Mouse (Mus musculus): ENCODE measurements around the gene Gprin3.

DNA sequence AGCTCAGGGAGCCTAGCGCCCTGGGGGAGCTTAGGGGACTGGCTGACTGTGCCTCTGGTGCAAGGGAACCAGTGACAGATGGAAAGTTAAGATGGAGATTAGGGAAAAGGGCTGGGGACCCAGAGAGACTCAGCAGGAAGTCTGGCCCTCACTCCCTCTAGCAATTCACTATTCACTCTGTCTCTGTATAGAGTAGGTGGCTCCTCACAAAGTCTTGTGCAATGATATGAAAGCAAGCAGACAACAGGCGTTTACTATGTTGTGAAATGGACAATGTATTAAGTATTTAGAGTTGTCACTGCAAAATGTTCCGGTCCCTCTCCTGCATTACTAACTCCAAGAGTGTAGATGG, 416 bp upstream of the Gprin3 start:
- TF ChIP-seq CTCF (IDR thresholded peaks at IDR 0.05; ENCODE audit: low read depth, low read length), result no peak
- no peak for TF ChIP-seq POLR2A (IDR thresholded peaks at IDR 0.05; ENCODE audit: extremely low read depth, insufficient read depth, low read length)

Measured in liver, adult 2 months (tissue).